Mouse (Mus musculus) layer of hippocampus, adult 18-20 months (tissue): ENCODE results near the gene Rab17. TPM values are rescaled to one million over a fixed set of nuclear protein-coding genes. Genes with fewer than 3 reads are reported as not detected.

Experiments used
- DNase-seq, 2 experiments: peaks; one replicate each; pipeline ENCODE4 v3.0.0; 2022; ENCODE audit warnings: low spot score in 2 of 2
- total RNA-seq, 2 experiments: library from RNA; stranded (reverse); gene quantifications; 2 replicates each; pipeline ENCODE4 v1.2.3; 2021

The Rab17 gene
- total RNA-seq, 2 experiments from 2014 or later = not detected

DNA sequence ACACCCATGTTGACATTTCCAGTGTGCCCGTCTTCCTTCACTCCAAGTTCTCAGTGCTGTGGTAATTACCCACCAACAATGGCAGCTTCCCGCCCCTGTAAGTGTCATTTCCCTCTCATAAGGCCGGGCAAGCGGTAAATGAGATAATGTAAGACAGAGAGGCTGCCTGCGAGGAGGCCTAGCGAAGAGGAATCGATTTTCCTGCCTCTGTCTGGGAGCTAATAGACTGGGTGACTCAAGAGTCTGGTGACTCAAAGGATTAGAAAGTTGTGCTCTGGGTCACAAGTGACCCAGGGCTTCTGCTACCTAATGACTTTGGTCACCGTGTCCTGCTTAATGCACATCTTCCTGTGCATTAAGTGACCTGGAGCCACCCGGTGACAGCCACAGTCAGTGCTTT lies 32.5 kb downstream of the Rab17 start:
- no peak for DNase-seq

DNA sequence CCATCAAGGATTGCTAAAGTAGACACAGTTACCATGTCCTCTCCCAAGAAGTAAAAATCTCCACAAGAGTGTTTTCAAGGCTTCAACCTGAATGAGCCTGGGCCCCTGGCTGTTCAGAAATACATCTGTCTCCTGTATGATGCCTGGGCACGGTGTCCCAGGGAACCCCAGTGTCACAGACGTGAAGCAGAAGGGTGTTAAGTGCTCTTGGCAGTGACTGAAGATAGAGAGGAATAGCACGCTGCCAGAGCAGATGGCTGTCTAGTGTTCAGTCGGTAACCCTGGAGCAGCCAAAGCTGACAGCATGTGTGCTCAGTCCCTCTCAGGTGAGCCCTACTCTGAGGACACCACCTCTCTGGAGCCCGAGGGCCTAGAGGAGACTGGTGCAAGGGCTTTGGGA lies 36.5 kb downstream of the Rab17 start:
- DNase-seq = peak in 1 of 2 experiments; percentile 39

DNA sequence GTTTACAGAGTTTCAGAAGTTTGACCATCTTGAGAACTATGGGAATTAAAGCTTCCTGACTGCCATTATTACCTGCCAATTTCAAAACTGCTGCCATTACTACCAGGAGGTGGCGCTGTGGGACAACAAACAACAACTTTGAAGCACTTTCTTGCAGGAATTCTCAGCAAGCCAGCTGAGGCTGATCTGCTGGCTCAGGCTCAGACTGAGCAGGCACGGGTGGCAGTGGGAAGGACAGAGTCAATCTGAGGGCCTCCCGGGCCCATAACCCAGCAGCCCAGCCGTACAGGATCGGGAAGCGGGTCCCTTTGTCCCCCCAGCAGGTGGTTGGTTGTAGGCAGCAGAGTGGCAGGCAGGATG lies 40.9 kb downstream of the Rab17 start:
- DNase-seq = peak; percentile 75 to 92

DNA sequence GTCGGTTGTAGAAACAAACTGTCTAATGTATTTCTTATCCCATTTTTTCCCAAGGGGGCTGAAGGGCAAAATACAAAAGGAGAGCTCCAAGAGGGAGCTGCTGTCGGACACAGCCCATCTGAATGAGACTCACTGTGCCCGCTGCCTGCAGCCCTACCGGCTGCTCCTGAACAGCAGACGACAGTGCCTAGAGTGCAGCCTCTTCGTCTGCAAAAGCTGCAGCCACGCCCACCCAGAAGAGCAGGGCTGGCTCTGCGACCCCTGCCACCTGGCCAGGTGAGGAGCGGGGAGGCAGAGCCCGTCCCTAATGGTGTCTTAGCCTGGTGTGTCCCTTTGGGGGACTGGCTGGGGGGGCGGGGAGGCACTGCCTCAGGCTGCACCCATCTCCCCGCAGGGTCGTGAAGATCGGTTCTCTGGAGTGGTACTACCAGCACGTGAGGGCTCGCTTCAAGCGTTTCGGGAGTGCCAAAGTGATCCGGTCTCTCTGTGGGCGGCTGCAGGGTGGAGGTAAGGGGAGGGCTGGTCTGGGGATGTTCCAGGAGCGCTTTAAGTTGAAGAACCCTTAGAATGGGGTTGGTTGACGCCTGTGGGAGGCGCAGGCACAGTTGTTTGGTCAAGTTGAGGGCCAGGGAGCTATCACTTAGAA lies 41.4 kb downstream of the Rab17 start:
- no peak for DNase-seq

DNA sequence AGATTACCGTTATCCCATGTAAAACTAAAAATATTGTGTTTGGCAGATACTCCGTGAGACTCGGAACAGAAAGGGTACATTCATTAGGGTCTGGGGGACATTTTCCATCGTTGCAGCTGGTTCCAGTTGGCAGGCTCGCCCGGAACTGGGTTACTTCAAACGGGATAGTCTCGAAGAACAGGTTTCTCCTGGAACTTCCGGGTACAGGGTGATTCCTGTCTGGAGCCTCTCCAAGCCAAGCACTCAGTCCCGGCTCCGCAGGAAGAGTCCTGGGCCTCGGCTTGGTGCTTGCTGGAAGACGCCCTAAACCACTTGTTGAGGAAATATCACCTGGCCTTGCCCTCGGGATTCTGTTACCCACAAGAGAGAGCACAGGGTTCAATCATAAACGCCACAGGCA lies 42.2 kb downstream of the Rab17 start:
- no peak for DNase-seq

DNA sequence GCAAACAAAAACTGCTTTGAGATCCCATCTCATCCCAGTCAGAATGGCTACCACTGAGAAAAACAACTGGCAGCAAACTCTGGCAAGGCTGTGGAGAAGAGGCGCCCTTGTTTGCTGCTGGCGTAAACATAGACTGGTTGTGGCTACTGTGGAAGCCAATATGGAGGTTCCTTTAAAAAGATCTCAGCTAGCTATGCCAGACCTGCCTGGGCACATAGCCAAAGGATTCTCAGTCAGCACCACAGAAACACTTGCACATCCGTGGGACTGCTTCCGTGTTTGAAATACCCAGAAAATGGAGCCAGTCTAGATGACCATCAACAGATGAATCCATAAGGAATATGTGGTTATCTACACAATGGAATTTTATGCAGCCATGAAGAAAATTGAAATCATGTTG lies 43.4 kb downstream of the Rab17 start:
- DNase-seq = no peak

DNA sequence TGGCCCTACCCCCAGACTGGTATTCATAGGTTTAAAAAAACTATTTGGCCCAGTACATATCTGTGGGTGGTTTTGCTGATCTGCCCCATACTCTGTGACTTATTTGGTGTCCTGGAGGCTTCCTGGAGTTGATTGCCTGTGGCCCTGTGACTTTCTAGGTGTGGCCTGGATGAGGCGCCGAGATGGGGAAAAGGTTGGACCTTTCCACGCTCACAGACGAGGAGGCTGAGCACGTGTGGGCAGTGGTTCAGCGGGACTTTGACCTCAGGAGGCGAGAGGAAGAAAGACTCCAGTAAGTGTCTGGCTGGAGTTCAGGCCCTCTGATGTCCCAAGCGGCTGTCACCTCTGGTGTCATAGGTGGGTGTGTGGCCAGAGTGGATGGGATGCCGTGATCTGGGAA lies 47.8 kb downstream of the Rab17 start:
- no peak for DNase-seq

DNA sequence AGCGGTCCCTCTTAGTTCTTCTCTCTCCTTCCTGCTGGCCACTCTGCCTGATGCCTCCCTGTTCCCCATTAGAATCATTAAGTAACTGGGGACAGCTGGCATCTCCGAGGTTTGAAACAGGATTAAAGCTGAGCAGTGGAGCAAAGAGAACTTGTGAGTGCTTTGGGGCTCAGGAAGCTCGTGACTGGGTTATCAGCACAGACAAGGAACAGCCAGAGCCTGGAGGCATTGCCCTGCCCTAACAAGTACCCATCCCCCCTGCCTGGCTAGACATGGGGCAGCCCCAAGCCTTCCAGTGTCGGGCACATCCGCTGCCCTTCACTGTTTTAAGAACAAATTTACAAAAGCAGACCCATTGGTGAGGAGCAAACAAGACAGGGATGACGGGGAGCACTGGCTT lies 52.0 kb downstream of the Rab17 start:
- no peak for DNase-seq

DNA sequence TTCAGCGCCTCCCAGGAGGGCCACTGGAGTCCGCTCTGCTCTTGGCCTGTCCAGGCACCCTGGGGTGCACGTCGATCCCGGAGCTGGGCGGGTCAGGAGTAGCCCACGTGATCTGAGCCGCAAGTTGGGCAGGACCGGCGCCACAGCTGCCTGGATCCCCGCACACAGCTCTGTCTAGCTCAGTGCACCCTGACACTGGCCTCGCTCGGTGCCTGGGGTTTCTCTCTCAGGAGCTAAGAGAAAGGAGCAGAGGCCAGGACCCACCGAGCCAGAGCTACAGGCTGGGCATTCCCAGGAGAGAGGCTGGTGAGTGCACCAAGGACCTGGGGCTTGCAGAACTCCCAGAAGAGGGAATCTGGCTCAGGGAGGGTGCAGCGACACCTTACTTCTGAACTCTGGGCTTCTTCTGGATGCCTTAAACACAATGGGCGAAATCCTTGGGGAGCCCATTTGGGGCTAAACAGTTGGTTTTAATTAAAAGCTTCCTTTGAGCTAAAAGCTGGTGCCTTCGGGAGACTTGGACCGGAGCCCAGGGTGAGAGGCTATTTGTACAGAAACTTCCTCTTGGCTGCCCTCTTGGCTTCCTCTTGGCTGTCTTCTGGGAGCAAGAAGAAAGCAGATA lies 54.4 kb downstream of the Rab17 start, which contains the start of gene Mlph:
TSS of gene Mlph (plus strand) at position 138 of the 622 bp plus-strand sequence.
- DNase-seq = no peak

DNA sequence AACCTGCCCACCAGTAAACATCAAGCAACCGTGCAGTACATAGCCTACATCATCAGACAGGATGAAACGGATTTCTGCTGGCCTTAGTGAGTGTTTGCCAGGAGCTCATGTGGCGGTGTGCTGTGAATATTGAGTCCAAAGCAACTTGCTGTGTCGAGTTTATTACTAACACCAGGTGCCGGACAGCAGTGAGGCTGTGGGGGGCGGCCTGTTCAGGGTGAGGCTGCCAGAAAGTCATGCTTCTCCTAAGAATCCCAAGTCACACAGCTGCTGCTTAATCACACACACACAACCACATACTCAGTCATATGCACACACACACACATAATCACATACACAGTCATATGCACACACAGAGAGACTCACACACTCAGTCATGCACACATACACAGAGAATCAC lies 56.2 kb downstream of the Rab17 start:
- DNase-seq = no peak

DNA sequence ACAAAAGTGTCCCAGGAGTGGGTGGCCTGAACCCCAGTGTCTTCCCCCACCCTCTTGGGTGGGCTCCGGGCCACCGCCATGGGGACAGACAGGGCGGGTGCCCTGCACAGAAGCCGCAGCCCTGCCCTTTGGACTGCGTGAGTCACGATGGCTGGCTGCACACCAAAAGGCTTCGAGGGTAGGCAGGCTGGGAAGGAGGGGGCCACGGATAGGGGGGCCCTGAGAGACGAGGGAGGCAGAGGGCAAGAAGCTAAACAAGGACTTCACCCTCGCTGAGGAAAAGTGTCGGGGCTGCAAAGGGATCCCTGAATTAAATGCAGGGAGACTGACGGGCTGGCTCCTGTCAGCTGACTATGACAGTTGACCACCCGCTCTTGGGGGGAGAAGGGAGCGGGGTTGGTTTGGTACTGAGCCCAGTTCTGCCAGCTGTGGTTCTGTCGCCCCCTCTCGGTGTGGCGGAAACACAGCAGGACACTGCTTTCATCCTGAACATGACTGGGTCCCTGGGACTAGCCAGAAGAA lies 59.8 kb downstream of the Rab17 start:
- DNase-seq = no peak

DNA sequence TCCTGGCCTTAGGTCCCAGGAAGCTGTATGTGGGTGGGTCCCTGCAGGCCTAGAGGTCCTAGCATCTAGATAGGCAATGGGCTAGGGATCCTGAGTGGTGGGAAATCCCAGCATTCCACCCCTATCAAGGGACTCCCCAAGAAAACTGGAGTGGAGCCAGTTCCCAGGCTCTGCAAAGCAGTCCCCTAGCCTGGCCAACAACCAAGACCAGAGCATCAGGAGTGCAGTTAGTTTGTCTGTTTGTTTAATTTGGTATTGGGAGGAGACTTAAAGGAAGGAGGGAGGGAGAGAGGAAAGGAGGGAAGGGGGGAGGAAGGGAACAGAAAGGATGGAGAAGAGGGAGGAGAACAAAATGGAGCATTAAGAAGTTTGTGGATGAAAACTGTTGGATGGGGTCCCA lies 60.3 kb downstream of the Rab17 start:
- DNase-seq = no peak

Other genes with a start within 250 kb of the Rab17 start
- gene Col6a3, start 125.7 kb downstream of the Rab17 start, total RNA-seq = 1 to 10 TPM; 3.4 to 4.3 TPM
- gene Mlph, start 54.6 kb downstream of the Rab17 start, total RNA-seq = 1 to 10 TPM; 2.7 to 2.8 TPM
- gene Prlh, start 16.6 kb downstream of the Rab17 start, total RNA-seq = not detected
- gene Lrrfip1, start 29.1 kb upstream of the Rab17 start, total RNA-seq = 10 to 100 TPM; 68.3 to 69.9 TPM
- under 1 TPM in 1 of 2 experiments, not detected in 1; 0.10 TPM for gene Rbm44, start 175.4 kb upstream of the Rab17 start, total RNA-seq
- 10 to 100 TPM; 58.6 to 64.0 TPM for gene Ramp1, start 210.2 kb upstream of the Rab17 start, total RNA-seq